In genomic region chr7:34317901-34318476, GRCm38 (mm10) we compare ENCODE assay signal across 8 mouse cellular contexts. TPM values are rescaled to one million over a fixed set of nuclear protein-coding genes. Genes with fewer than 3 reads are reported as not detected.
DNase-seq lines count a peak whose midpoint lies in the region; ATAC-seq and TF ChIP-seq lines count a peak whose summit lies in the region.

No protein-coding gene starts in this region.

- no peak overlapping the region for H3K4me3 ChIP-seq in lung, embryonic 15.5 days
- H3K4me3 ChIP-seq in embryonic facial prominence, embryonic 10.5 days: no peak overlapping the region
- H3K4me3 ChIP-seq in heart, embryonic 10.5 days: no peak overlapping the region
- H3K4me3 ChIP-seq in testis, adult 2 months (ENCODE audit: control insufficient read depth, low read depth, low read length): no peak overlapping the region

- no peaks in the 10 kb centered on the region for H3K9me3 ChIP-seq in lung, embryonic 15.5 days
- H3K9me3 ChIP-seq in embryonic facial prominence, embryonic 10.5 days: no peaks in the 10 kb centered on the region
- H3K9me3 ChIP-seq in heart, embryonic 10.5 days: no peaks in the 10 kb centered on the region

- H3K36me3 ChIP-seq in lung, embryonic 15.5 days: no peaks in the 10 kb centered on the region
- H3K36me3 ChIP-seq in embryonic facial prominence, embryonic 10.5 days (replicated peaks): no peaks in the 10 kb centered on the region
- H3K36me3 ChIP-seq in heart, embryonic 10.5 days: no peaks in the 10 kb centered on the region
- no peaks in the 10 kb centered on the region for H3K36me3 ChIP-seq in testis, adult 2 months (ENCODE audit: control insufficient read depth, insufficient read depth, low read length)

- WGBS in lung, embryonic 15.5 days: 38% methylated on average over 7 of the region's 7 CpGs
- 75% methylated on average over 7 of the region's 7 CpGs for WGBS in embryonic facial prominence, embryonic 10.5 days
- 61% methylated on average over 7 of the region's 7 CpGs for WGBS in heart, embryonic 10.5 days

- no peaks in the 10 kb centered on the region for H3K27me3 ChIP-seq in lung, embryonic 15.5 days
- no peaks in the 10 kb centered on the region for H3K27me3 ChIP-seq in embryonic facial prominence, embryonic 10.5 days (replicated peaks; ENCODE audit: low read depth, poor library complexity, severe bottlenecking)
- no peaks in the 10 kb centered on the region for H3K27me3 ChIP-seq in heart, embryonic 10.5 days (ENCODE audit: insufficient read depth, poor library complexity, severe bottlenecking)
- no peaks in the 10 kb centered on the region for H3K27me3 ChIP-seq in testis, adult 2 months (ENCODE audit: control insufficient read depth, insufficient read depth, low read length)

- TF ChIP-seq CTCF in testis, adult 2 months (IDR thresholded peaks at IDR 0.05; ENCODE audit: control insufficient read depth, insufficient read depth, insufficient replicate concordance, low read depth, low read length): no peak

- H3K27ac ChIP-seq in lung, embryonic 15.5 days: peak overlapping the region; percentile 79
- H3K27ac ChIP-seq in embryonic facial prominence, embryonic 10.5 days (replicated peaks): 0 out of 2 replicates have a peak overlapping the region, but pooled peaks have one; percentile 30
- H3K27ac ChIP-seq in heart, embryonic 10.5 days: peak overlapping the region; percentile 37; the same call in 1 of the 2 replicates
- H3K27ac ChIP-seq in testis, adult 2 months (ENCODE audit: control insufficient read depth, insufficient read depth, low read depth, low read length): peak overlapping the region; percentile 86

- peaks cover 25% of the 10 kb centered on the region for H3K4me1 ChIP-seq in lung, embryonic 15.5 days
- H3K4me1 ChIP-seq in embryonic facial prominence, embryonic 10.5 days: peaks cover 10% of the 10 kb centered on the region
- H3K4me1 ChIP-seq in heart, embryonic 10.5 days: peaks cover 19% of the 10 kb centered on the region; the same call in 1 of the 2 replicates
- no peaks in the 10 kb centered on the region; the same call in 1 of the 2 replicates for H3K4me1 ChIP-seq in testis, adult 2 months (ENCODE audit: control insufficient read depth, insufficient read depth, low read length)

- no peak overlapping the region for H3K4me2 ChIP-seq in lung, embryonic 15.5 days

- intact Hi-C loops in left cerebral cortex, postnatal 4 days (cut with DNase I): no loop called here

- ATAC-seq in lung, embryonic 15.5 days (ENCODE audit: borderline replicate concordance, extremely low read depth, low FRiP score, low TSS enrichment): peak; percentile 46; the same call in 1 of the 2 replicates

- no peak overlapping the region for H3K9ac ChIP-seq in lung, embryonic 15.5 days

- DNase-seq in lung, adult 18-20 months: no peak
- DNase-seq in embryonic facial prominence, embryonic 10.5 days (ENCODE audit: low spot score): no peak
- no peak for DNase-seq in heart, embryonic 10.5 days (ENCODE audit: low spot score)
- peak; percentile 76 for DNase-seq in left cerebral cortex, postnatal 4 days
- DNase-seq in thymus, postnatal 0 days (ENCODE audit: low spot score): no peak
- DNase-seq in c-Kit-positive CD71-positive TER-119-positive erythroid progenitor cells, embryonic 14.5 days (ENCODE audit: low spot score): no peak

- no peak for TF ChIP-seq POLR2A in testis, adult 2 months (IDR thresholded peaks at IDR 0.05; ENCODE audit: control insufficient read depth, low read depth, low read length)

RNA-seq across cellular contexts. Expression of gene 4931406P16Rik, which starts 4.6 kb away (rescaled TPM):
- 44.8 and 51.8 TPM in 2 replicates for polyA plus RNA-seq in lung, embryonic 15.5 days (2015; fragmentation: Nextera tagmentation; extraction: Ambion mirVana)
- polyA plus RNA-seq in embryonic facial prominence, embryonic 10.5 days (2016; fragmentation: Nextera tagmentation; extraction: Ambion mirVana): 27.8 and 30.7 TPM in 2 replicates
- 36.6 and 43.7 TPM in 2 replicates for polyA plus RNA-seq in heart, embryonic 10.5 days (2016; fragmentation: Nextera tagmentation; extraction: Ambion mirVana)
- 10 to 100 TPM; 50.3 to 64.9 TPM for total RNA-seq in left cerebral cortex, postnatal 4 days (2021)
- polyA plus RNA-seq in testis, adult 2 months (2012; rRNA removed): 16.3 and 17.6 TPM in 2 replicates
- 13.9 and 15.5 TPM in 2 replicates for polyA plus RNA-seq in thymus, postnatal 0 days (2015; fragmentation: Nextera tagmentation; extraction: Ambion mirVana)

Comparison
In these comparisons a context has a peak if more than half of its experiments do, and no peak if none do; other contexts are left out.
1. H3K27ac ChIP-seq: peak in every context shown above with its lines; median percentile 86 in testis, adult 2 months; 79 in lung, embryonic 15.5 days; 37 in heart, embryonic 10.5 days; 30 in embryonic facial prominence, embryonic 10.5 days.